Mouse (Mus musculus) MEL (cell line): ENCODE measurements around the gene Mt2. TPM values are rescaled to one million over a fixed set of nuclear protein-coding genes. Genes with fewer than 3 reads are reported as not detected.

ENCODE experiments used
- DNase-seq: peaks from one replicate; pipeline ENCODE4 v3.0.0; 2011; ENCODE audit warnings: low read depth, low spot score
- H3K27ac ChIP-seq: 2 replicates; pipeline ENCODE4 v1.5.1; 2012; ENCODE audit warnings: low read depth, mild to moderate bottlenecking, control low read depth, low read length, moderate library complexity; ENCODE audit not compliant: control insufficient read depth
- H3K27me3 ChIP-seq, 2 experiments: fragments of 150-350 bp in 1 of 2; sonication (generic) in 1 of 2; 2 replicates each; pipeline ENCODE4 v1.6.1; 2012; ENCODE audit warnings: low read length in 2 of 2, mild to moderate bottlenecking in 2 of 2, improper control_type of control experiment in 1 of 2, moderate library complexity in 1 of 2; ENCODE audit not compliant: insufficient read depth in 2 of 2, control insufficient read depth in 1 of 2
- H3K36me3 ChIP-seq, 2 experiments: 2 replicates each; pipeline ENCODE4 v1.6.1; 2012 to 2014; ENCODE audit warnings: low read length in 2 of 2, improper control_type of control experiment in 1 of 2, inconsistent platforms in 1 of 2, mild to moderate bottlenecking in 1 of 2; ENCODE audit not compliant: insufficient read depth in 2 of 2, control insufficient read depth in 1 of 2
- H3K4me1 ChIP-seq, 2 experiments: fragments of 150-350 bp in 1 of 2; sonication (generic) in 1 of 2; 2 replicates each; pipeline ENCODE4 v1.6.1; 2012; ENCODE audit warnings: low read length in 2 of 2, improper control_type of control experiment in 1 of 2, mild to moderate bottlenecking in 1 of 2; ENCODE audit not compliant: insufficient read depth in 2 of 2, control insufficient read depth in 1 of 2
- H3K4me3 ChIP-seq, 2 experiments: fragments of 150-350 bp in 1 of 2; sonication (generic) in 1 of 2; 2 replicates each; pipeline ENCODE4 v1.5.1; 2012; ENCODE audit warnings: low read depth in 2 of 2, low read length in 2 of 2, mild to moderate bottlenecking in 2 of 2, moderate library complexity in 2 of 2, control low read depth in 1 of 2, improper control_type of control experiment in 1 of 2; ENCODE audit not compliant: control insufficient read depth in 1 of 2, insufficient read depth in 1 of 2
- H3K79me2 ChIP-seq: 2 replicates; pipeline ENCODE4 v1.6.1; 2012; ENCODE audit warnings: mild to moderate bottlenecking, low read length, moderate library complexity; ENCODE audit not compliant: control insufficient read depth, poor library complexity, insufficient read depth
- H3K9ac ChIP-seq: 2 replicates; pipeline ENCODE4 v1.6.1; 2012; ENCODE audit warnings: low read depth, mild to moderate bottlenecking, control low read depth, low read length, moderate library complexity; ENCODE audit not compliant: control insufficient read depth, poor library complexity, severe bottlenecking
- H3K9me3 ChIP-seq: fragments of 150-350 bp; sonication (generic); replicated peaks from 2 replicates; pipeline ENCODE4 v1.6.1; 2012; ENCODE audit warnings: mild to moderate bottlenecking, low read length, improper control_type of control experiment, moderate library complexity; ENCODE audit not compliant: insufficient read depth
- BHLHE40 ChIP-seq: IDR thresholded peaks from 2 replicates; pipeline ENCODE4 v1.6.1; 2012; ENCODE audit warnings: low read depth, mild to moderate bottlenecking, inconsistent platforms, low read length, improper control_type of control experiment, borderline replicate concordance
- CTCF ChIP-seq, 3 experiments: IDR thresholded peaks in 2 of 3; conservative IDR thresholded peaks in 1 of 3; 2 replicates each; pipeline ENCODE4 v1.5.1; 2011 to 2012; ENCODE audit warnings: low read length in 3 of 3, low read depth in 2 of 3, mild to moderate bottlenecking in 2 of 3, improper control_type of control experiment in 1 of 3, inconsistent platforms in 1 of 3, mixed read lengths in 1 of 3, moderate library complexity in 1 of 3; ENCODE audit not compliant: control insufficient read depth in 1 of 3, insufficient read depth in 1 of 3, poor library complexity in 1 of 3, severe bottlenecking in 1 of 3
- E2F4 ChIP-seq: IDR thresholded peaks from 2 replicates; pipeline ENCODE4 v1.6.1; 2011; ENCODE audit warnings: low read depth, low read length, improper control_type of control experiment, borderline replicate concordance
- ELF1 ChIP-seq: IDR thresholded peaks from 2 replicates; pipeline ENCODE4 v1.6.1; 2014; ENCODE audit warnings: low read depth, mild to moderate bottlenecking, inconsistent platforms, low read length, improper control_type of control experiment, moderate library complexity
- EP300 ChIP-seq, 2 experiments: IDR thresholded peaks; 2 replicates each; pipeline ENCODE4 v1.6.1; 2011; ENCODE audit warnings: improper control_type of control experiment in 2 of 2, low read length in 2 of 2, low read depth in 1 of 2, mild to moderate bottlenecking in 1 of 2
- GATA1 ChIP-seq: IDR thresholded peaks from 2 replicates; pipeline ENCODE4 v1.6.1; 2011; ENCODE audit warnings: low read depth, low read length, improper control_type of control experiment
- JUND ChIP-seq: IDR thresholded peaks from 2 replicates; pipeline ENCODE4 v1.6.1; 2011; ENCODE audit warnings: low read depth, mild to moderate bottlenecking, improper control_type of control experiment, low read length
- KAT2A ChIP-seq: conservative IDR thresholded peaks from 2 replicates; pipeline ENCODE4 v1.6.1; 2012; ENCODE audit warnings: low read depth, low read length, improper control_type of control experiment, inconsistent platforms
- MAFK ChIP-seq: IDR thresholded peaks from 2 replicates; pipeline ENCODE4 v1.6.1; 2011; ENCODE audit warnings: low read depth, mild to moderate bottlenecking, low read length, improper control_type of control experiment, borderline replicate concordance
- MAX ChIP-seq: IDR thresholded peaks from 2 replicates; pipeline ENCODE4 v1.6.1; 2011; ENCODE audit warnings: low read length, improper control_type of control experiment
- MXI1 ChIP-seq: IDR thresholded peaks from 2 replicates; pipeline ENCODE4 v1.6.1; 2011; ENCODE audit warnings: mild to moderate bottlenecking, low read depth, low read length, improper control_type of control experiment
- MYC ChIP-seq: IDR thresholded peaks from 2 replicates; pipeline ENCODE4 v1.6.1; 2011; ENCODE audit warnings: low read depth, mild to moderate bottlenecking, low read length, improper control_type of control experiment, moderate library complexity
- NELFE ChIP-seq: IDR thresholded peaks from 2 replicates; pipeline ENCODE4 v1.6.1; 2011; ENCODE audit warnings: low read depth, low read length, improper control_type of control experiment
- POLR2A ChIP-seq, 2 experiments: IDR thresholded peaks; 2 replicates each; pipeline ENCODE4 v1.6.1; 2011 to 2012; ENCODE audit warnings: low read length in 2 of 2, mild to moderate bottlenecking in 2 of 2, control low read depth in 1 of 2, improper control_type of control experiment in 1 of 2, low read depth in 1 of 2, moderate library complexity in 1 of 2; ENCODE audit not compliant: control insufficient read depth in 1 of 2, insufficient read depth in 1 of 2, poor library complexity in 1 of 2
- POLR2AphosphoS5 ChIP-seq: IDR thresholded peaks from 2 replicates; pipeline ENCODE4 v1.6.1; 2012; ENCODE audit warnings: low read depth, borderline replicate concordance, mild to moderate bottlenecking, inconsistent platforms, low read length, moderate library complexity, mixed read lengths
- RCOR1 ChIP-seq: IDR thresholded peaks from 2 replicates; pipeline ENCODE4 v1.6.1; 2012; ENCODE audit warnings: low read depth, mild to moderate bottlenecking, inconsistent platforms, low read length, improper control_type of control experiment
- SIN3A ChIP-seq: IDR thresholded peaks from 2 replicates; pipeline ENCODE4 v1.6.1; 2012; ENCODE audit warnings: low read length, improper control_type of control experiment, inconsistent platforms
- SMC3 ChIP-seq: IDR thresholded peaks from 2 replicates; pipeline ENCODE4 v1.6.1; 2011; ENCODE audit warnings: low read depth, low read length, improper control_type of control experiment
- TBP ChIP-seq: IDR thresholded peaks from 2 replicates; pipeline ENCODE4 v1.8.0; 2011; ENCODE audit warnings: low read depth, low read length, improper control_type of control experiment
- TCF12 ChIP-seq: IDR thresholded peaks from 2 replicates; pipeline ENCODE4 v1.6.1; 2014; ENCODE audit warnings: low read depth, mild to moderate bottlenecking, inconsistent platforms, low read length, improper control_type of control experiment, moderate library complexity
- USF2 ChIP-seq, 2 experiments: IDR thresholded peaks; 2 replicates each; pipeline ENCODE4 v1.6.1; 2011 to 2012; ENCODE audit warnings: improper control_type of control experiment in 2 of 2, low read length in 2 of 2, borderline replicate concordance in 1 of 2, inconsistent platforms in 1 of 2, low read depth in 1 of 2, mild to moderate bottlenecking in 1 of 2; ENCODE audit not compliant: insufficient read depth in 1 of 2
- ZC3H11A ChIP-seq: IDR thresholded peaks from 2 replicates; pipeline ENCODE4 v1.6.1; 2012; ENCODE audit warnings: low read depth, mild to moderate bottlenecking, inconsistent platforms, low read length, improper control_type of control experiment
- ZKSCAN1 ChIP-seq: IDR thresholded peaks from 2 replicates; pipeline ENCODE4 v1.6.1; 2012; ENCODE audit warnings: low read depth, mild to moderate bottlenecking, inconsistent platforms, low read length, improper control_type of control experiment, moderate library complexity
- ZNF384 ChIP-seq: IDR thresholded peaks from 2 replicates; pipeline ENCODE4 v1.6.1; 2012; ENCODE audit warnings: low read depth, mild to moderate bottlenecking, inconsistent platforms, low read length, improper control_type of control experiment
- polyA plus RNA-seq, 2 experiments: library from polyadenylated mRNA; stranded (reverse) in 1 of 2; unstranded in 1 of 2; fragments of >175 nt in 1 of 2; fragments of >200 nt in 1 of 2; gene quantifications; 2 replicates each; pipeline versions ENCODE4 v1.2.1 to v1.2.4; 2012; ENCODE audit warnings: low replicate concordance in 2 of 2, low read depth in 1 of 2; ENCODE audit not compliant: insufficient read length in 2 of 2, insufficient read depth in 1 of 2, missing spikeins in 1 of 2
- total RNA-seq: library from RNA; depleted of rRNA; stranded (reverse); fragments of 300-350 nt; gene quantifications from 2 replicates; pipeline ENCODE4 v1.2.3, GENCODE M21; 2012

Gene Mt2
- total and polyA plus RNA-seq, 3 experiments: 469 to 2,013 TPM; not detected in 1

DNA sequence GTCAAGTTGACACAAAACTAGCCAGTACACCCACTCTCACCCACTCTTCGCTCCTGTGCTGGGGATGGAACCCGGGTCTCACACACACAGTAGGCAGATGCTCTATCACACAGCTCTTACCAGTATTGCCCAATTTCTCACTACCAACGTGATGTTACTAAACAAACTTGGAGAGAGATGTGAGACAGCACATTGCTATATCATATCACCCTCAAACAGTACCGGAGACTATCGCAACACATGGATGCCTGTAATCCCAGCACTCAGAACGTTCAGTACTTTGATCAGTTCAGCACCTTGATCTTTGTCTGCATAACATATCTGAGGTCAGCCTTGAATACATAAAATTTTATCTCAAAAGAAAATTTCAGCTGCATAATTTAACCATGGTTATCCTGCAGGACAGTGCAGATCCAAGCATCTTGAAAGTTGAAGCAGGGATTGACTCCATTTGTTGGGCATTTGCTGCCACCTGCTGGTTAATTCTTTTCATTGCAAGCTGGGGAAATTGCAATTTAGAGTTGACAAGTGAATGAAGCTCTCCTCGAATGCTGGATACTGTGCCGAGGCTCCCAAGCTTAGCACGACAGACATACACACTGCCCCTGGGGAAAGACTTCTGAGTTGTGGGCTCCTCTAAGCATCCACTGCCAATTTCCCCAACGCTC is 26.9 kb downstream of the Mt2 start:
- TF ChIP-seq ZC3H11A (peak; percentile 96), ELF1 (no peak), SIN3A (peak; percentile 40), ZNF384 (0 out of 2 replicates have a peak, but pooled peaks have one; percentile 7), SMC3 (peak; percentile 95), CTCF (IDR thresholded peaks at IDR 0.05 in 2 of 3, conservative IDR thresholded peaks at IDR 0.05 in 1 of 3; ENCODE audit: control insufficient read depth in 1 of 3, insufficient read depth in 1 of 3, low read depth in 2 of 3, low read length in 3 of 3, poor library complexity in 1 of 3, severe bottlenecking in 1 of 3) (peak; percentile 68 to 98 (median 83))
- Histone ChIP-seq H3K4me1 (no peaks in the 10 kb centered on the region), H3K9me3 (no peaks in the 10 kb centered on the region), H3K27me3 (0 out of 4 replicates have a peak, but pooled peaks cover 0 to 1% of the 10 kb centered on the region in 2 experiments), H3K27ac (no peak overlapping the region), H3K79me2 (no peaks in the 10 kb centered on the region), H3K4me3 (peak overlapping the region; percentile 44 to 46; a peak in 3 of 4 replicates), H3K9ac (peak overlapping the region; percentile 48; the same call in 1 of the 2 replicates), H3K36me3 (no peaks in the 10 kb centered on the region)
- DNase-seq: peak; percentile 88

DNA sequence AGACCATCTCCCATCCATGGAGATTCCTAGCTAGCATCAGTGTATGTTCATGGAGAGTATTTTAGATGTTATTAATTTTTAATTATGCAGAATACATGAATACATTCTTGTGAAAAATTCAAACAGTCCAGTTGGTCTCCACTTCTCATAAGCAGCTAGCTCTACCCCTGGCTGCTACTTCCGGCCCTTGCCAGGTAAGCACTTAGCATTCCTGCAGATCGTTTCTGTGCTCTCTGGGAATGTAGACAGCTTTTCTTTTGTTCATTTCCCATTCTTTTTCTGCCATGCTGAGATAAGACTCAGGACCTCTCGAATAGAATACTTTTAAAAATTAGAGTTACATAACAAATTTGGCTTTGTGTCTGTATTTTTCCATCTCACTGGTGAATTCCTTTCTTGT is 31.6 kb downstream of the Mt2 start:
- H3K36me3 ChIP-seq: no peaks in the 10 kb centered on the region
- no peak for DNase-seq
- H3K27ac ChIP-seq: no peak overlapping the region
- H3K27me3 ChIP-seq: peaks cover 0 to 2% of the 10 kb centered on the region in 2 experiments; a peak in 1 of 4 replicates
- no peak overlapping the region for H3K9ac ChIP-seq
- TF ChIP-seq BHLHE40 (no peak), TBP (no peak), ZC3H11A (no peak), JUND (no peak), CTCF (IDR thresholded peaks at IDR 0.05 in 2 of 3, conservative IDR thresholded peaks at IDR 0.05 in 1 of 3; ENCODE audit: control insufficient read depth in 1 of 3, insufficient read depth in 1 of 3, low read depth in 2 of 3, low read length in 3 of 3, poor library complexity in 1 of 3, severe bottlenecking in 1 of 3) (no peak)
- no peak overlapping the region for H3K4me3 ChIP-seq
- H3K9me3 ChIP-seq: no peaks in the 10 kb centered on the region
- no peaks in the 10 kb centered on the region for H3K79me2 ChIP-seq
- no peaks in the 10 kb centered on the region for H3K4me1 ChIP-seq

DNA sequence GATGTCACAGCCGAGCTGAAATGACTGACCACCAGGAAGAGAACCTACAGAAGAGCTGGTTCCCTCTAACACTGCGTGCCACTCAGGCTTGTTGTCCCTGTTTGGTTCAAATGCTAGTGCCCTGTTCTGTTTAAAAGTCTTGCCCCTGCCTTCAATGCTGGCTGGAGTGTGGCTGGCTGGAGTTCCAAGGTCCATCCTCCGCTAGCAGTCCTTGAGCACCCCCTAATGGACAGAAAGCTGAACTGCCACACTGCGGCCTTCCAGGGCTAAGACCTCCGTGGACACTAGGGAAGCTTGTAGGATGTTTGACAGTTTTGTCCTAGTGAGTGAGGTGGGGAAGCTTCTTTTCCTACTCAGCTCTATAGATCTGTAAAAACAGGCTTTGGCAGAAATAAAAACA is 33.3 kb downstream of the Mt2 start:
- Histone ChIP-seq H3K27me3 (peaks cover 3 to 6% of the 10 kb centered on the region in 2 experiments; a peak in 3 of 4 replicates), H3K4me1 (no peaks in the 10 kb centered on the region), H3K27ac (no peak overlapping the region), H3K4me3 (no peak overlapping the region), H3K9me3 (no peaks in the 10 kb centered on the region), H3K9ac (no peak overlapping the region), H3K36me3 (no peaks in the 10 kb centered on the region), H3K79me2 (no peaks in the 10 kb centered on the region)
- DNase-seq: peak; percentile 78
- TF ChIP-seq TCF12: no peak
- no peak for TF ChIP-seq EP300 (IDR thresholded peaks at IDR 0.05; ENCODE audit: low read depth in 1 of 2, low read length in 2 of 2)
- no peak for TF ChIP-seq GATA1
- TF ChIP-seq MAX: no peak
- no peak for TF ChIP-seq TBP
- TF ChIP-seq MYC: no peak
- TF ChIP-seq MXI1: no peak
- no peak for TF ChIP-seq POLR2A (IDR thresholded peaks at IDR 0.05; ENCODE audit: control insufficient read depth in 1 of 2, insufficient read depth in 1 of 2, low read depth in 1 of 2, low read length in 2 of 2, poor library complexity in 1 of 2)
- TF ChIP-seq SMC3: peak; percentile 74
- TF ChIP-seq E2F4: no peak
- no peak for TF ChIP-seq USF2 (IDR thresholded peaks at IDR 0.05; ENCODE audit: borderline replicate concordance in 1 of 2, insufficient read depth in 1 of 2, low read depth in 1 of 2, low read length in 2 of 2)
- TF ChIP-seq KAT2A: no peak
- TF ChIP-seq ZKSCAN1: no peak
- no peak for TF ChIP-seq POLR2AphosphoS5
- TF ChIP-seq NELFE: no peak
- no peak for TF ChIP-seq JUND
- no peak for TF ChIP-seq RCOR1
- TF ChIP-seq CTCF (IDR thresholded peaks at IDR 0.05 in 2 of 3, conservative IDR thresholded peaks at IDR 0.05 in 1 of 3; ENCODE audit: control insufficient read depth in 1 of 3, insufficient read depth in 1 of 3, low read depth in 2 of 3, low read length in 3 of 3, poor library complexity in 1 of 3, severe bottlenecking in 1 of 3): peak; percentile 90 to 98 (median 95)
- no peak for TF ChIP-seq MAFK
